Mouse (Mus musculus): ENCODE results near the gene 6430571L13Rik. TPM values are rescaled to one million over a fixed set of nuclear protein-coding genes. Genes with fewer than 3 reads are reported as not detected.

Gene 6430571L13Rik
- polyA plus RNA-seq, 1 experiment from 2014 or later = 1.2 TPM

GRCm38 (mm10) chr9:107369270-107370105 is 29.1 kb downstream of the 6430571L13Rik start:
- H3K4me2 ChIP-seq = no peak overlapping the region
- H3K4me3 ChIP-seq = no peak overlapping the region
- no peak for ATAC-seq (ENCODE audit: insufficient number of reproducible peaks, insufficient read depth, low FRiP score, low TSS enrichment, low read depth)
- peaks cover 43% of the 10 kb centered on the region for H3K27me3 ChIP-seq
- H3K27ac ChIP-seq = no peak overlapping the region
- H3K9ac ChIP-seq = no peak overlapping the region
- H3K4me1 ChIP-seq = no peaks in the 10 kb centered on the region
- H3K36me3 ChIP-seq = no peaks in the 10 kb centered on the region
- 34% methylated on average over 10 of the region's 10 CpGs for WGBS
- no peaks in the 10 kb centered on the region for H3K9me3 ChIP-seq

- 12% methylated on average over 4 of the region's 4 CpGs for WGBS
- Histone ChIP-seq H3K4me3 (no peak overlapping the region), H3K27me3 (peaks cover 46% of the 10 kb centered on the region), H3K9me3 (no peaks in the 10 kb centered on the region), H3K4me2 (no peak overlapping the region), H3K27ac (no peak overlapping the region), H3K9ac (no peak overlapping the region), H3K36me3 (no peaks in the 10 kb centered on the region), H3K4me1 (no peaks in the 10 kb centered on the region)
- no peak for ATAC-seq (ENCODE audit: insufficient number of reproducible peaks, insufficient read depth, low FRiP score, low TSS enrichment, low read depth)
Observed at GRCm38 (mm10) chr9:107370106-107370463, 29.7 kb downstream of the 6430571L13Rik start.

GRCm38 (mm10) chr9:107372441-107372840 is 32.0 kb downstream of the 6430571L13Rik start:
- Histone ChIP-seq H3K9ac (no peak overlapping the region), H3K4me2 (no peak overlapping the region), H3K4me1 (no peaks in the 10 kb centered on the region), H3K27me3 (peaks cover 65% of the 10 kb centered on the region), H3K36me3 (no peaks in the 10 kb centered on the region), H3K27ac (no peak overlapping the region), H3K4me3 (no peak overlapping the region), H3K9me3 (no peaks in the 10 kb centered on the region)
- WGBS = 43% methylated on average over 4 of the region's 4 CpGs
- no peak for ATAC-seq (ENCODE audit: insufficient number of reproducible peaks, insufficient read depth, low FRiP score, low TSS enrichment, low read depth)

GRCm38 (mm10) chr9:107374623-107375022 is 34.2 kb downstream of the 6430571L13Rik start:
- H3K27me3 ChIP-seq = peaks cover 80% of the 10 kb centered on the region
- no peak for ATAC-seq (ENCODE audit: insufficient number of reproducible peaks, insufficient read depth, low FRiP score, low TSS enrichment, low read depth)
- H3K36me3 ChIP-seq = no peaks in the 10 kb centered on the region
- peaks cover 3% of the 10 kb centered on the region for H3K4me1 ChIP-seq
- no peaks in the 10 kb centered on the region for H3K9me3 ChIP-seq
- H3K9ac ChIP-seq = no peak overlapping the region
- WGBS = 4% methylated on average over 8 of the region's 8 CpGs
- H3K27ac ChIP-seq = no peak overlapping the region
- no peak overlapping the region for H3K4me2 ChIP-seq
- H3K4me3 ChIP-seq = no peak overlapping the region

GRCm38 (mm10) chr9:107375451-107375850 is 35.0 kb downstream of the 6430571L13Rik start:
- H3K27me3 ChIP-seq = peaks cover 86% of the 10 kb centered on the region
- WGBS = 18% methylated on average over 5 of the region's 5 CpGs

GRCm38 (mm10) chr9:107377961-107378512 is 37.6 kb downstream of the 6430571L13Rik start:
- peak overlapping the region; percentile 43 for H3K4me3 ChIP-seq
- under 1% methylated on average over 35 of the region's 35 CpGs for WGBS
- ATAC-seq (ENCODE audit: insufficient number of reproducible peaks, insufficient read depth, low FRiP score, low TSS enrichment, low read depth) = no peak; the same call in 1 of the 2 replicates

More at GRCm38 (mm10) chr9:107375451-107375850, 35.0 kb downstream of the 6430571L13Rik start:
- Histone ChIP-seq H3K9me3 (no peaks in the 10 kb centered on the region), H3K36me3 (no peaks in the 10 kb centered on the region), H3K27ac (no peak overlapping the region), H3K4me1 (peaks cover 3% of the 10 kb centered on the region), H3K4me3 (no peak overlapping the region), H3K4me2 (no peak overlapping the region), H3K9ac (no peak overlapping the region)
- no peak for ATAC-seq (ENCODE audit: insufficient number of reproducible peaks, insufficient read depth, low FRiP score, low TSS enrichment, low read depth)

GRCm38 (mm10) chr9:107381723-107382122 is 41.3 kb downstream of the 6430571L13Rik start:
- no peak for ATAC-seq (ENCODE audit: insufficient number of reproducible peaks, insufficient read depth, low FRiP score, low TSS enrichment, low read depth)
- Histone ChIP-seq H3K27me3 (peaks cover 98% of the 10 kb centered on the region), H3K4me1 (peaks cover 3% of the 10 kb centered on the region), H3K4me3 (no peak overlapping the region), H3K36me3 (no peaks in the 10 kb centered on the region), H3K4me2 (no peak overlapping the region), H3K27ac (no peak overlapping the region), H3K9ac (no peak overlapping the region), H3K9me3 (no peaks in the 10 kb centered on the region)
- 8% methylated on average over 8 of the region's 8 CpGs for WGBS

More at GRCm38 (mm10) chr9:107377961-107378512, 37.6 kb downstream of the 6430571L13Rik start:
- no peaks in the 10 kb centered on the region for H3K36me3 ChIP-seq
- peaks cover 3% of the 10 kb centered on the region for H3K4me1 ChIP-seq
- H3K9me3 ChIP-seq = no peaks in the 10 kb centered on the region
- H3K27me3 ChIP-seq = peaks cover 97% of the 10 kb centered on the region
- peak overlapping the region; percentile 70 for H3K4me2 ChIP-seq
- H3K9ac ChIP-seq = peak overlapping the region; percentile 53
- no peak overlapping the region for H3K27ac ChIP-seq

- H3K4me3 ChIP-seq = no peak overlapping the region
- ATAC-seq (ENCODE audit: insufficient number of reproducible peaks, insufficient read depth, low FRiP score, low TSS enrichment, low read depth) = no peak
- no peaks in the 10 kb centered on the region for H3K9me3 ChIP-seq
- no peak overlapping the region for H3K9ac ChIP-seq
- peaks cover 84% of the 10 kb centered on the region for H3K27me3 ChIP-seq
- 24% methylated on average over 3 of the region's 3 CpGs for WGBS
- H3K4me1 ChIP-seq = peaks cover 9% of the 10 kb centered on the region; the same call in 1 of the 2 replicates
- H3K36me3 ChIP-seq = no peaks in the 10 kb centered on the region
- no peak overlapping the region for H3K27ac ChIP-seq
- H3K4me2 ChIP-seq = no peak overlapping the region
Observed at GRCm38 (mm10) chr9:107384396-107384795, 44.0 kb downstream of the 6430571L13Rik start.

GRCm38 (mm10) chr9:107386722-107387121 is 46.3 kb downstream of the 6430571L13Rik start:
- Histone ChIP-seq H3K4me3 (no peak overlapping the region), H3K27me3 (peaks cover 61% of the 10 kb centered on the region), H3K27ac (no peak overlapping the region), H3K36me3 (no peaks in the 10 kb centered on the region), H3K9me3 (no peaks in the 10 kb centered on the region), H3K4me1 (peaks cover 9% of the 10 kb centered on the region; the same call in 1 of the 2 replicates), H3K9ac (no peak overlapping the region), H3K4me2 (no peak overlapping the region)
- WGBS = 50% methylated on average over 3 of the region's 3 CpGs
- ATAC-seq (ENCODE audit: insufficient number of reproducible peaks, insufficient read depth, low FRiP score, low TSS enrichment, low read depth) = no peak

GRCm38 (mm10) chr9:107387708-107388107 is 47.3 kb downstream of the 6430571L13Rik start:
- 82% methylated on average over 3 of the region's 3 CpGs for WGBS
- no peak overlapping the region for H3K4me2 ChIP-seq
- H3K9me3 ChIP-seq = no peaks in the 10 kb centered on the region
- H3K4me3 ChIP-seq = no peak overlapping the region
- no peaks in the 10 kb centered on the region for H3K36me3 ChIP-seq
- ATAC-seq (ENCODE audit: insufficient number of reproducible peaks, insufficient read depth, low FRiP score, low TSS enrichment, low read depth) = no peak
- peaks cover 9% of the 10 kb centered on the region; the same call in 1 of the 2 replicates for H3K4me1 ChIP-seq
- H3K27me3 ChIP-seq = peaks cover 51% of the 10 kb centered on the region
- H3K9ac ChIP-seq = no peak overlapping the region
- no peak overlapping the region for H3K27ac ChIP-seq

- no peak overlapping the region for H3K9ac ChIP-seq
- ATAC-seq (ENCODE audit: insufficient number of reproducible peaks, insufficient read depth, low FRiP score, low TSS enrichment, low read depth) = no peak
- no peak overlapping the region for H3K4me3 ChIP-seq
- H3K4me2 ChIP-seq = no peak overlapping the region
- peaks cover 9% of the 10 kb centered on the region; the same call in 1 of the 2 replicates for H3K4me1 ChIP-seq
- 53% methylated on average over 2 of the region's 2 CpGs for WGBS
- no peaks in the 10 kb centered on the region for H3K9me3 ChIP-seq
- no peaks in the 10 kb centered on the region for H3K36me3 ChIP-seq
- H3K27me3 ChIP-seq = peaks cover 49% of the 10 kb centered on the region
- no peak overlapping the region for H3K27ac ChIP-seq
Observed at GRCm38 (mm10) chr9:107388263-107388662, 47.9 kb downstream of the 6430571L13Rik start.

GRCm38 (mm10) chr9:107396397-107396796 is 56.0 kb downstream of the 6430571L13Rik start:
- H3K4me1 ChIP-seq = peaks cover 9% of the 10 kb centered on the region
- ATAC-seq (ENCODE audit: insufficient number of reproducible peaks, insufficient read depth, low FRiP score, low TSS enrichment, low read depth) = no peak
- peaks cover 60% of the 10 kb centered on the region for H3K27me3 ChIP-seq
- H3K27ac ChIP-seq = no peak overlapping the region
- no peak overlapping the region for H3K4me3 ChIP-seq
- H3K9me3 ChIP-seq = no peaks in the 10 kb centered on the region
- no peaks in the 10 kb centered on the region for H3K36me3 ChIP-seq
- H3K4me2 ChIP-seq = no peak overlapping the region
- 26% methylated on average over 4 of the region's 4 CpGs for WGBS
- H3K9ac ChIP-seq = no peak overlapping the region

All from embryonic facial prominence, embryonic 13.5 days (tissue).